Mouse (Mus musculus) megakaryocyte-erythroid progenitor cell, adult 5-6 weeks (primary cell): ENCODE measurements at regions not wholly inside any gene's neighbourhood (a gene's known extent, or its start where the extent isn't known, plus 50 kb on each side); places are given as distances from the start of the nearest gene placed in this dataset.
A peak's percentile ranks its signal among the peaks of the same experiment; 100 is the strongest.

Experiments
- ATAC-seq: replicated peaks from 2 replicates; pipeline ENCODE4 v1.8.0; 2016; ENCODE audit warnings: mild to moderate bottlenecking, inconsistent platforms; ENCODE audit not compliant: severe bottlenecking, poor library complexity, low FRiP score, low TSS enrichment

- peak; percentile 49 for ATAC-seq
Observed at GRCm38 (mm10) chr2:19146289-19146688, 52.8 kb upstream of the Armc3 start.

DNA sequence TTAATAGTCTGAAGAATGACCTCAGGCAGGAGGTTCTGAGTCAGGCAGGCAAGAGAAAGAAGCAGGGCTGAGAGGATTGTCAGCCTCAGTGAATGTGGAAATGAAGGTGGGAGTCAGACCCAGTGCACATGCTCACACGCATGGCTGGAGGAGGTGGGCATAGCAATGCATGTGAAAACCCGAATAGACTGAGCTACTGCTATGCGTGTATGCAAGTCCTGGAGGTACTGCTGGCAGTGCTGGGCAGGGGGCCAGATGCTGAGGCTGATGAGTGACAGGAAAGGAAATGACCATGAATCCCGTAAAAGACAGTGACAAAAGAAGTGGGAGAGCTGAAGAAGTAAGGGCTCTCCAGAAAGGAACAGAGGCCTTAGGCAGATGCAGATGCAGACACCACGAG is 50.3 kb upstream of the Armc3 start:
- ATAC-seq: no peak
